Mouse (Mus musculus) ES-Bruce4 (cell line): ENCODE measurements around the gene Morn5.

ENCODE experiments used
- CTCF ChIP-seq: IDR thresholded peaks from one replicate; pipeline ENCODE4 v1.8.1; 2011; ENCODE audit warnings: low read depth, low read length
- EP300 ChIP-seq: IDR thresholded peaks from 2 replicates; pipeline ENCODE4 v1.6.1; 2011; ENCODE audit warnings: low read depth, low read length; ENCODE audit not compliant: insufficient read depth
- POLR2A ChIP-seq: IDR thresholded peaks from one replicate; pipeline ENCODE4 v1.8.1; 2011; ENCODE audit warnings: low read length; ENCODE audit not compliant: insufficient read depth

DNA sequence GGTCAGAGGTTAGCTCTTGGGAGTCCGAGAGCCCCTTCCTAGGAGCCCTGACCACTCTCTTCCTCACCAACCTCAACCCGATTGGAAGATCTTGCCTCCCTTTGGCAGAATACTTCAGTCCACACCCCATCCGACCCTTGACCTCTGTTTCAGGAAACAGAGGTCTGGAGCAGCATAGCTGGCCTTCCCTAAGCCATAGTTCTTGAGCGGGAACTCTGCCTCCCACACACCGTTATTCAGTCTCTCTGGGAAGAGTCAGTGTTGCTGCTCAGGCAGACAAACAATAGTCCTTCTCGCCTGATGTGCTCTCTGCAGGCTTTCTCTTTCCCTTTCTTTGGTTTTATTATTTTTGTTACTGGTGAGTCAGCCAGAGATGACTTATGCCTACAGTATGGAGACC, 50.5 kb downstream of the Morn5 start:
- TF ChIP-seq POLR2A (no peak), EP300 (no peak), CTCF (no peak)
